Mouse (Mus musculus): ENCODE measurements around the gene Kcnd2. TPM values are rescaled to one million over a fixed set of nuclear protein-coding genes. Genes with fewer than 3 reads are reported as not detected.
A peak's percentile ranks its signal among the peaks of the same experiment; 100 is the strongest.

The Kcnd2 gene
- polyA plus RNA-seq, 1 experiment from 2014 or later, result 3.7 TPM

- peak; percentile 30; the same call in 1 of the 2 replicates for ATAC-seq
- 50% methylated on average over 3 of the region's 3 CpGs for WGBS
- H3K27me3 ChIP-seq, result no peaks in the 10 kb centered on the region
- no peaks in the 10 kb centered on the region for H3K36me3 ChIP-seq (ENCODE audit: poor library complexity, severe bottlenecking)
- H3K9me3 ChIP-seq (replicated peaks), result no peaks in the 10 kb centered on the region
- H3K27ac ChIP-seq, result no peak overlapping the region
- H3K4me2 ChIP-seq, result no peak overlapping the region
- H3K4me3 ChIP-seq, result no peak overlapping the region
- H3K4me1 ChIP-seq, result 0 out of 2 replicates have a peak, but pooled peaks cover 3% of the 10 kb centered on the region
- H3K9ac ChIP-seq, result no peak overlapping the region
These were observed 382.1 kb downstream of the Kcnd2 start for GRCm38 (mm10) chr6:21597424-21597823.

GRCm38 (mm10) chr6:21609381-21610059 lies 394.2 kb downstream of the Kcnd2 start:
- H3K9me3 ChIP-seq (replicated peaks), result no peaks in the 10 kb centered on the region
- no peak for ATAC-seq
- no peaks in the 10 kb centered on the region for H3K36me3 ChIP-seq (ENCODE audit: poor library complexity, severe bottlenecking)
- no peak overlapping the region for H3K27ac ChIP-seq
- H3K27me3 ChIP-seq, result no peaks in the 10 kb centered on the region
- H3K4me2 ChIP-seq, result no peak overlapping the region
- WGBS, result 80% methylated on average over 7 of the region's 7 CpGs
- H3K9ac ChIP-seq, result no peak overlapping the region
- H3K4me3 ChIP-seq, result no peak overlapping the region
- no peaks in the 10 kb centered on the region for H3K4me1 ChIP-seq

- Histone ChIP-seq H3K27me3 (no peaks in the 10 kb centered on the region), H3K36me3 (ENCODE audit: poor library complexity, severe bottlenecking) (no peaks in the 10 kb centered on the region), H3K9me3 (replicated peaks) (no peaks in the 10 kb centered on the region), H3K4me2 (no peak overlapping the region), H3K9ac (no peak overlapping the region), H3K27ac (no peak overlapping the region), H3K4me3 (no peak overlapping the region), H3K4me1 (no peaks in the 10 kb centered on the region)
- no peak for ATAC-seq
- 79% methylated on average over 4 of the region's 4 CpGs for WGBS
These were observed 414.7 kb downstream of the Kcnd2 start for GRCm38 (mm10) chr6:21629989-21630388.

- Histone ChIP-seq H3K4me2 (no peak overlapping the region), H3K4me1 (no peaks in the 10 kb centered on the region), H3K27ac (no peak overlapping the region), H3K4me3 (no peak overlapping the region), H3K27me3 (no peaks in the 10 kb centered on the region), H3K9me3 (replicated peaks) (no peaks in the 10 kb centered on the region), H3K36me3 (ENCODE audit: poor library complexity, severe bottlenecking) (no peaks in the 10 kb centered on the region), H3K9ac (no peak overlapping the region)
- no peak for ATAC-seq
These were observed 440.4 kb downstream of the Kcnd2 start for GRCm38 (mm10) chr6:21655681-21656080.

- H3K27me3 ChIP-seq, result no peaks in the 10 kb centered on the region
- H3K36me3 ChIP-seq (ENCODE audit: poor library complexity, severe bottlenecking), result no peaks in the 10 kb centered on the region
- WGBS, result 86% methylated on average over 6 of the region's 6 CpGs
- 0 out of 2 replicates have a peak, but pooled peaks cover 3% of the 10 kb centered on the region for H3K4me1 ChIP-seq
- no peak overlapping the region for H3K9ac ChIP-seq
- no peaks in the 10 kb centered on the region for H3K9me3 ChIP-seq (replicated peaks)
- H3K27ac ChIP-seq, result no peak overlapping the region
- ATAC-seq, result no peak
- H3K4me3 ChIP-seq, result no peak overlapping the region
- H3K4me2 ChIP-seq, result no peak overlapping the region
These were observed 448.8 kb downstream of the Kcnd2 start for GRCm38 (mm10) chr6:21664135-21664534.

GRCm38 (mm10) chr6:21664638-21665037 lies 449.3 kb downstream of the Kcnd2 start:
- Histone ChIP-seq H3K4me3 (no peak overlapping the region), H3K27me3 (no peaks in the 10 kb centered on the region), H3K4me1 (0 out of 2 replicates have a peak, but pooled peaks cover 3% of the 10 kb centered on the region), H3K27ac (no peak overlapping the region), H3K9me3 (replicated peaks) (no peaks in the 10 kb centered on the region), H3K9ac (no peak overlapping the region), H3K4me2 (no peak overlapping the region), H3K36me3 (ENCODE audit: poor library complexity, severe bottlenecking) (no peaks in the 10 kb centered on the region)
- 69% methylated on average over 4 of the region's 4 CpGs for WGBS
- ATAC-seq, result no peak

GRCm38 (mm10) chr6:21684252-21684651 lies 468.9 kb downstream of the Kcnd2 start:
- Histone ChIP-seq H3K27ac (no peak overlapping the region), H3K4me2 (no peak overlapping the region), H3K9me3 (replicated peaks) (no peaks in the 10 kb centered on the region), H3K36me3 (ENCODE audit: poor library complexity, severe bottlenecking) (no peaks in the 10 kb centered on the region), H3K4me1 (no peaks in the 10 kb centered on the region), H3K4me3 (no peak overlapping the region), H3K27me3 (no peaks in the 10 kb centered on the region), H3K9ac (no peak overlapping the region)
- no peak for ATAC-seq
- 56% methylated on average over 6 of the region's 6 CpGs for WGBS

GRCm38 (mm10) chr6:21686388-21686787 lies 471.1 kb downstream of the Kcnd2 start:
- no peak overlapping the region for H3K4me2 ChIP-seq
- ATAC-seq, result no peak
- H3K27me3 ChIP-seq, result no peaks in the 10 kb centered on the region
- WGBS, result 95% methylated on average over 1 of the region's 1 CpGs
- no peak overlapping the region for H3K9ac ChIP-seq
- no peak overlapping the region for H3K4me3 ChIP-seq
- no peak overlapping the region for H3K27ac ChIP-seq
- no peaks in the 10 kb centered on the region for H3K9me3 ChIP-seq (replicated peaks)
- H3K4me1 ChIP-seq, result no peaks in the 10 kb centered on the region
- H3K36me3 ChIP-seq (ENCODE audit: poor library complexity, severe bottlenecking), result no peaks in the 10 kb centered on the region

GRCm38 (mm10) chr6:21692861-21693350 lies 477.6 kb downstream of the Kcnd2 start:
- H3K4me2 ChIP-seq, result no peak overlapping the region
- 36% methylated on average over 3 of the region's 3 CpGs for WGBS
- peaks cover 5% of the 10 kb centered on the region; the same call in 1 of the 2 replicates for H3K4me1 ChIP-seq
- no peaks in the 10 kb centered on the region for H3K9me3 ChIP-seq (replicated peaks)
- H3K4me3 ChIP-seq, result no peak overlapping the region
- peak; percentile 53; the same call in 1 of the 2 replicates for ATAC-seq
- no peak overlapping the region for H3K27ac ChIP-seq
- no peak overlapping the region for H3K9ac ChIP-seq
- H3K27me3 ChIP-seq, result no peaks in the 10 kb centered on the region
- no peaks in the 10 kb centered on the region for H3K36me3 ChIP-seq (ENCODE audit: poor library complexity, severe bottlenecking)

GRCm38 (mm10) chr6:21697641-21698040 lies 482.3 kb downstream of the Kcnd2 start:
- Histone ChIP-seq H3K27me3 (no peaks in the 10 kb centered on the region), H3K9me3 (replicated peaks) (no peaks in the 10 kb centered on the region), H3K9ac (no peak overlapping the region), H3K4me3 (no peak overlapping the region), H3K27ac (no peak overlapping the region), H3K4me2 (no peak overlapping the region), H3K4me1 (peaks cover 5% of the 10 kb centered on the region; the same call in 1 of the 2 replicates), H3K36me3 (ENCODE audit: poor library complexity, severe bottlenecking) (no peaks in the 10 kb centered on the region)
- no peak for ATAC-seq
- 64% methylated on average over 3 of the region's 3 CpGs for WGBS

GRCm38 (mm10) chr6:21701131-21701530 lies 485.8 kb downstream of the Kcnd2 start:
- ATAC-seq, result no peak
- no peak overlapping the region for H3K27ac ChIP-seq
- no peaks in the 10 kb centered on the region for H3K27me3 ChIP-seq
- H3K36me3 ChIP-seq (ENCODE audit: poor library complexity, severe bottlenecking), result no peaks in the 10 kb centered on the region
- no peak overlapping the region for H3K4me2 ChIP-seq
- no peaks in the 10 kb centered on the region for H3K4me1 ChIP-seq
- 62% methylated on average over 6 of the region's 6 CpGs for WGBS
- no peaks in the 10 kb centered on the region for H3K9me3 ChIP-seq (replicated peaks)
- no peak overlapping the region for H3K4me3 ChIP-seq
- H3K9ac ChIP-seq, result no peak overlapping the region

- H3K36me3 ChIP-seq (ENCODE audit: poor library complexity, severe bottlenecking), result no peaks in the 10 kb centered on the region
- H3K9ac ChIP-seq, result no peak overlapping the region
- ATAC-seq, result peak; percentile 61; the same call in 1 of the 2 replicates
- H3K27ac ChIP-seq, result no peak overlapping the region
- no peaks in the 10 kb centered on the region for H3K4me1 ChIP-seq
- WGBS, result 26% methylated on average over 3 of the region's 3 CpGs
- H3K4me2 ChIP-seq, result no peak overlapping the region
- H3K9me3 ChIP-seq (replicated peaks), result no peaks in the 10 kb centered on the region
- H3K4me3 ChIP-seq, result no peak overlapping the region
- H3K27me3 ChIP-seq, result no peaks in the 10 kb centered on the region
These were observed 493.9 kb downstream of the Kcnd2 start for GRCm38 (mm10) chr6:21709228-21709627.

- no peak overlapping the region for H3K9ac ChIP-seq
- H3K36me3 ChIP-seq (ENCODE audit: poor library complexity, severe bottlenecking), result no peaks in the 10 kb centered on the region
- ATAC-seq, result 0 out of 2 replicates have a peak, but pooled peaks have one; percentile 36
- H3K4me1 ChIP-seq, result no peaks in the 10 kb centered on the region
- H3K27me3 ChIP-seq, result no peaks in the 10 kb centered on the region
- H3K27ac ChIP-seq, result no peak overlapping the region
- H3K9me3 ChIP-seq (replicated peaks), result no peaks in the 10 kb centered on the region
- 60% methylated on average over 1 of the region's 1 CpGs for WGBS
- H3K4me2 ChIP-seq, result no peak overlapping the region
- no peak overlapping the region for H3K4me3 ChIP-seq
These were observed 503.8 kb downstream of the Kcnd2 start for GRCm38 (mm10) chr6:21719121-21719520.

Data from forebrain, embryonic 13.5 days (tissue).